28 mouse cellular contexts compared by ENCODE assay signal in genomic region chr6:24568963-24569362, GRCm38 (mm10). TPM values are rescaled to one million over a fixed set of nuclear protein-coding genes. Genes with fewer than 3 reads are reported as not detected.
DNase-seq lines count a peak whose midpoint lies in the region; ATAC-seq and TF ChIP-seq lines count a peak whose summit lies in the region.
"Had no signal": no experiment of that assay in that cellular context is flagged by ENCODE, and none has a peak within 500 bp of the region (broad histone marks: within the 10 kb centered on the region; RNA-seq: fewer than 3 reads in every experiment).

No protein-coding gene starts in this region.

- ATAC-seq in intestine, postnatal 0 days, result no peak
- ATAC-seq in intestine, embryonic 16.5 days, result no peak
- ATAC-seq: CD4-positive, CD25-positive, alpha-beta regulatory T cell, adult 4 months; forebrain, embryonic 14.5 days had no signal

- no peaks in the 10 kb centered on the region for H3K36me3 ChIP-seq in intestine, postnatal 0 days (ENCODE audit: control insufficient read depth, insufficient read depth)
- no peaks in the 10 kb centered on the region for H3K36me3 ChIP-seq in intestine, embryonic 16.5 days (ENCODE audit: control insufficient read depth, insufficient read depth, low read length)
- H3K36me3 ChIP-seq: embryonic facial prominence, embryonic 12.5 days; G1E; heart, embryonic 13.5 days; hindbrain, embryonic 15.5 days; limb, embryonic 12.5 days; liver, embryonic 15.5 days; midbrain, embryonic 10.5 days; neural tube, embryonic 12.5 days had no signal

- TF ChIP-seq POLR2A in lung, adult 2 months (IDR thresholded peaks at IDR 0.05; ENCODE audit: borderline replicate concordance, extremely low read depth, low read depth, low read length), result no peak
- TF ChIP-seq POLR2A in cortical plate, adult 2 months (IDR thresholded peaks at IDR 0.05; ENCODE audit: extremely low read depth, insufficient read depth, low read length), result no peak

- no peaks in the 10 kb centered on the region for H3K4me1 ChIP-seq in intestine, postnatal 0 days (replicated peaks; ENCODE audit: control insufficient read depth, insufficient read depth, low read length)
- no peaks in the 10 kb centered on the region for H3K4me1 ChIP-seq in intestine, embryonic 16.5 days (ENCODE audit: control insufficient read depth, insufficient read depth, low read length)
- H3K4me1 ChIP-seq in lung, adult 2 months (ENCODE audit: control insufficient read depth, insufficient read depth, low read length), result no peaks in the 10 kb centered on the region; the same call in none of the 2 replicates
- no peaks in the 10 kb centered on the region for H3K4me1 ChIP-seq in cortical plate, adult 2 months (ENCODE audit: control insufficient read depth, insufficient read depth, low read length)
- H3K4me1 ChIP-seq: embryonic facial prominence, embryonic 12.5 days; hindbrain, embryonic 15.5 days; limb, embryonic 12.5 days; liver, embryonic 15.5 days; midbrain, embryonic 10.5 days; neural tube, embryonic 12.5 days had no signal

- H3K9ac ChIP-seq in intestine, postnatal 0 days (ENCODE audit: low read depth, low read length), result no peak overlapping the region
- H3K9ac ChIP-seq in intestine, embryonic 16.5 days (ENCODE audit: low read depth, low read length), result no peak overlapping the region
- H3K9ac ChIP-seq: embryonic facial prominence, embryonic 12.5 days; heart, embryonic 13.5 days; hindbrain, embryonic 15.5 days; limb, embryonic 12.5 days; liver, embryonic 15.5 days; neural tube, embryonic 12.5 days had no signal

- no peak overlapping the region for H3K4me3 ChIP-seq in intestine, postnatal 0 days (ENCODE audit: low read depth, low read length)
- no peak overlapping the region for H3K4me3 ChIP-seq in intestine, embryonic 16.5 days (ENCODE audit: low read length)
- H3K4me3 ChIP-seq in lung, adult 2 months (replicated peaks; ENCODE audit: extremely low read depth, low read depth, low read length), result no peak overlapping the region
- no peak overlapping the region for H3K4me3 ChIP-seq in cortical plate, adult 2 months (ENCODE audit: insufficient read depth, low read length)
- H3K4me3 ChIP-seq: embryonic facial prominence, embryonic 12.5 days; erythroblast, embryonic 14.5 days; heart, embryonic 13.5 days; hindbrain, embryonic 15.5 days; limb, embryonic 12.5 days; liver, embryonic 15.5 days; midbrain, embryonic 10.5 days; neural tube, embryonic 12.5 days had no signal

- H3K27me3 ChIP-seq in intestine, postnatal 0 days (replicated peaks; ENCODE audit: control insufficient read depth, insufficient read depth, low read length), result no peaks in the 10 kb centered on the region
- no peaks in the 10 kb centered on the region for H3K27me3 ChIP-seq in intestine, embryonic 16.5 days (replicated peaks; ENCODE audit: control insufficient read depth, insufficient read depth, low read length)
- H3K27me3 ChIP-seq: embryonic facial prominence, embryonic 12.5 days; heart, embryonic 13.5 days; hindbrain, embryonic 15.5 days; limb, embryonic 12.5 days; liver, embryonic 15.5 days; neural tube, embryonic 12.5 days had no signal

- peak; percentile 46 for TF ChIP-seq CTCF in intestine, postnatal 0 days (IDR thresholded peaks at IDR 0.05; ENCODE audit: low read depth)
- TF ChIP-seq CTCF in lung, adult 2 months (IDR thresholded peaks at IDR 0.05; ENCODE audit: insufficient read depth, low read length), result peak; percentile 23; the same call in 1 of the 2 replicates
- peak; percentile 40; the same call in 1 of the 2 replicates for TF ChIP-seq CTCF in cortical plate, adult 2 months (IDR thresholded peaks at IDR 0.05; ENCODE audit: extremely low read depth, insufficient read depth, low read length)

- no peak overlapping the region for H3K27ac ChIP-seq in intestine, postnatal 0 days (ENCODE audit: low read depth, low read length)
- H3K27ac ChIP-seq in intestine, embryonic 16.5 days (ENCODE audit: low read length), result no peak overlapping the region
- H3K27ac ChIP-seq in cortical plate, adult 2 months (ENCODE audit: insufficient read depth, low read length), result no peak overlapping the region
- H3K27ac ChIP-seq: embryonic facial prominence, embryonic 12.5 days; hindbrain, embryonic 15.5 days; limb, embryonic 12.5 days; liver, embryonic 15.5 days; macrophage; midbrain, embryonic 10.5 days; neural tube, embryonic 12.5 days had no signal

- 85% methylated on average over 5 of the region's 5 CpGs for WGBS in intestine, postnatal 0 days
- WGBS in intestine, embryonic 16.5 days, result 88% methylated on average over 5 of the region's 5 CpGs
- WGBS in lung, adult 2 months, result 73% methylated on average over 5 of the region's 5 CpGs

- no peak for DNase-seq in lung, adult 2 months
- DNase-seq in lung, postnatal 36 days, result no peak
- peak; percentile 40 for DNase-seq in NIH3T3 (ENCODE audit: low read depth)
- no peak for DNase-seq in adrenal gland, adult 2 months
- DNase-seq: cerebellum, adult 8-10 months; heart, postnatal 36 days; kidney, adult 11 months; kidney, postnatal 25 days; layer of hippocampus, adult 9-11 months; right cerebral cortex, adult 18-20 months; thymus, postnatal 25 days had no signal

- H3K9me3 ChIP-seq in intestine, postnatal 0 days (ENCODE audit: control insufficient read depth), result no peaks in the 10 kb centered on the region
- no peaks in the 10 kb centered on the region for H3K9me3 ChIP-seq in intestine, embryonic 16.5 days (ENCODE audit: control insufficient read depth, low read length)
- H3K9me3 ChIP-seq: embryonic facial prominence, embryonic 12.5 days; G1E; hindbrain, embryonic 15.5 days; limb, embryonic 12.5 days; liver, embryonic 15.5 days; midbrain, embryonic 10.5 days; neural tube, embryonic 12.5 days had no signal

- H3K4me2 ChIP-seq in intestine, postnatal 0 days (replicated peaks; ENCODE audit: low read depth), result no peak overlapping the region
- no peak overlapping the region for H3K4me2 ChIP-seq in intestine, embryonic 16.5 days (ENCODE audit: low read depth, low read length)
- H3K4me2 ChIP-seq: embryonic facial prominence, embryonic 12.5 days; heart, embryonic 13.5 days; hindbrain, embryonic 15.5 days; limb, embryonic 12.5 days; liver, embryonic 15.5 days; neural tube, embryonic 12.5 days had no signal

RNA-seq across cellular contexts. Expression of gene Lmod2, which starts 28.6 kb away (rescaled TPM):
- not detected in 2 replicates for polyA plus RNA-seq in intestine, postnatal 0 days (2015; fragmentation: Nextera tagmentation; extraction: Ambion mirVana)
- 0.09 TPM in 1 of 2 replicates, not detected in the other for polyA plus RNA-seq in intestine, embryonic 16.5 days (2015; fragmentation: Nextera tagmentation; extraction: Ambion mirVana)
- polyA plus RNA-seq in lung, adult 2 months (2012; rRNA removed), result 2.3 and 6.4 TPM in 2 replicates
- not detected in 2 replicates for polyA plus RNA-seq in cortical plate, adult 2 months (2012; rRNA removed)
- under 1 TPM in 1 of 2 experiments, not detected in 1; 0.29 TPM for total RNA-seq in adrenal gland, adult 2 months (2021)
- polyA plus RNA-seq in adrenal gland, adult 2 months (2012; rRNA removed), result not detected in 2 replicates
- total RNA-seq: monocyte, adult 5-6 weeks had no signal
- polyA plus RNA-seq: CD4-positive, CD25-positive, alpha-beta regulatory T cell, adult 4 months; erythroblast, embryonic 14.5 days; forebrain, embryonic 14.5 days; G1E; hindbrain, embryonic 15.5 days; limb, embryonic 12.5 days; macrophage; neural tube, embryonic 12.5 days; small intestine, adult 2 months had no signal

RNA-seq across cellular contexts. Expression of gene Asb15, which starts 41.0 kb away (rescaled TPM):
- polyA plus RNA-seq in intestine, postnatal 0 days (2015; fragmentation: Nextera tagmentation; extraction: Ambion mirVana), result not detected in 2 replicates
- polyA plus RNA-seq in intestine, embryonic 16.5 days (2015; fragmentation: Nextera tagmentation; extraction: Ambion mirVana), result not detected in 2 replicates
- polyA plus RNA-seq in lung, adult 2 months (2012; rRNA removed), result 0.09 and 0.46 TPM in 2 replicates
- 0.04 TPM in 2 replicates for polyA plus RNA-seq in cortical plate, adult 2 months (2012; rRNA removed)
- not detected for total RNA-seq in adrenal gland, adult 2 months (2021)
- polyA plus RNA-seq in adrenal gland, adult 2 months (2012; rRNA removed), result not detected in 2 replicates
- total RNA-seq: monocyte, adult 5-6 weeks had no signal
- polyA plus RNA-seq: CD4-positive, CD25-positive, alpha-beta regulatory T cell, adult 4 months; embryonic facial prominence, embryonic 12.5 days; erythroblast, embryonic 14.5 days; forebrain, embryonic 14.5 days; G1E; limb, embryonic 12.5 days; macrophage; midbrain, embryonic 10.5 days; neural tube, embryonic 12.5 days; small intestine, adult 2 months had no signal

RNA-seq across cellular contexts. Expression of gene Ndufa5, which starts 41.1 kb away (rescaled TPM):
- 624 and 671 TPM in 2 replicates for polyA plus RNA-seq in intestine, postnatal 0 days (2015; fragmentation: Nextera tagmentation; extraction: Ambion mirVana)
- polyA plus RNA-seq in intestine, embryonic 16.5 days (2015; fragmentation: Nextera tagmentation; extraction: Ambion mirVana), result 380 and 393 TPM in 2 replicates
- polyA plus RNA-seq in lung, adult 2 months (2012; rRNA removed), result 2.7 and 4.3 TPM in 2 replicates
- 92.3 and 96.3 TPM in 2 replicates for polyA plus RNA-seq in cortical plate, adult 2 months (2012; rRNA removed)
- total RNA-seq in adrenal gland, adult 2 months (2021), result 100 to 1,000 TPM; 305 to 386 TPM
- 0.34 and 0.90 TPM in 2 replicates for polyA plus RNA-seq in adrenal gland, adult 2 months (2012; rRNA removed)

RNA-seq across cellular contexts. Expression of gene Iqub, which starts 54.1 kb away (rescaled TPM):
- 0.05 and 0.08 TPM in 2 replicates for polyA plus RNA-seq in intestine, postnatal 0 days (2015; fragmentation: Nextera tagmentation; extraction: Ambion mirVana)
- polyA plus RNA-seq in intestine, embryonic 16.5 days (2015; fragmentation: Nextera tagmentation; extraction: Ambion mirVana), result 0.04 TPM in 1 of 2 replicates, not detected in the other
- polyA plus RNA-seq in lung, adult 2 months (2012; rRNA removed), result 0.36 and 0.75 TPM in 2 replicates
- 0.74 and 0.98 TPM in 2 replicates for polyA plus RNA-seq in cortical plate, adult 2 months (2012; rRNA removed)
- under 1 TPM; 0.09 to 0.14 TPM for total RNA-seq in adrenal gland, adult 2 months (2021)
- 0.04 TPM in 1 of 2 replicates, not detected in the other for polyA plus RNA-seq in adrenal gland, adult 2 months (2012; rRNA removed)
- polyA plus RNA-seq: CD4-positive, CD25-positive, alpha-beta regulatory T cell, adult 4 months; erythroblast, embryonic 14.5 days; G1E; liver, embryonic 15.5 days; macrophage; small intestine, adult 2 months had no signal

Comparison
In these comparisons a context has a peak if more than half of its experiments do, and no peak if none do; other contexts are left out.
1. RNA of gene Ndufa5, which starts 41.1 kb away (polyA plus RNA-seq): 624 to 671 TPM in intestine, postnatal 0 days, 380 to 393 TPM in intestine, embryonic 16.5 days and 92.3 to 96.3 TPM in cortical plate, adult 2 months; 2.7 to 4.3 TPM in lung, adult 2 months and 0.34 to 0.90 TPM in adrenal gland, adult 2 months; every median in the first group is over 10 times any median in the second.
2. Peak in every context shown above with its lines, with median percentiles within 50 percentile points of each other: CTCF ChIP-seq.